Mouse (Mus musculus) embryo, embryonic 10.5 days (tissue): ENCODE measurements around the gene Ssh1.

Experiments used
- DNase-seq: peaks from one replicate; pipeline ENCODE4 v3.0.0-alpha.2; 2015; ENCODE audit warnings: low spot score

The Ssh1 gene

GRCm38 (mm10) chr5:113930648-113931609 is 62.8 kb downstream of the Ssh1 start:
- DNase-seq, result peak; percentile 78

- DNase-seq, result no peak
Observed at GRCm38 (mm10) chr5:113929950-113930647, 63.6 kb downstream of the Ssh1 start.

- no peak for DNase-seq
Observed at GRCm38 (mm10) chr5:113929526-113929925, 64.2 kb downstream of the Ssh1 start.

DNA sequence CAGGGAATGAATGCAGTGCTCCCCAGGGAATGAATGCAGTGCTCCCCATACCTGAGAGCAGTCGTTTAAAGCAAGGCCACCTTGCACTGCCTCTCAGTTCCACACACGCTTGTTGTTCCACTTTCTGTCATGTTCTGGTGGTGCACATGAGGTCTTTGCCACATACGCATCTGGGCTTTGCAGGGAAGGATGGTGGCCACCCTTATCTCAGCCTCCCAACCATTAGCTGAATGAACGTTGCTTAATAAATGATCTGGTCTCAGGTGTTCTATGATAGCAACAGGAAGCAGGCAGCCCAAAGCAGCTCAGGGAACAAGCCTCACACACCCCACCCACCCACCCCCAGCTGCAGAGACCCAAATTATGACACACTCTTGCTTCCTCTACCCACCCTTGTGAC is 69.1 kb downstream of the Ssh1 start:
- no peak for DNase-seq

DNA sequence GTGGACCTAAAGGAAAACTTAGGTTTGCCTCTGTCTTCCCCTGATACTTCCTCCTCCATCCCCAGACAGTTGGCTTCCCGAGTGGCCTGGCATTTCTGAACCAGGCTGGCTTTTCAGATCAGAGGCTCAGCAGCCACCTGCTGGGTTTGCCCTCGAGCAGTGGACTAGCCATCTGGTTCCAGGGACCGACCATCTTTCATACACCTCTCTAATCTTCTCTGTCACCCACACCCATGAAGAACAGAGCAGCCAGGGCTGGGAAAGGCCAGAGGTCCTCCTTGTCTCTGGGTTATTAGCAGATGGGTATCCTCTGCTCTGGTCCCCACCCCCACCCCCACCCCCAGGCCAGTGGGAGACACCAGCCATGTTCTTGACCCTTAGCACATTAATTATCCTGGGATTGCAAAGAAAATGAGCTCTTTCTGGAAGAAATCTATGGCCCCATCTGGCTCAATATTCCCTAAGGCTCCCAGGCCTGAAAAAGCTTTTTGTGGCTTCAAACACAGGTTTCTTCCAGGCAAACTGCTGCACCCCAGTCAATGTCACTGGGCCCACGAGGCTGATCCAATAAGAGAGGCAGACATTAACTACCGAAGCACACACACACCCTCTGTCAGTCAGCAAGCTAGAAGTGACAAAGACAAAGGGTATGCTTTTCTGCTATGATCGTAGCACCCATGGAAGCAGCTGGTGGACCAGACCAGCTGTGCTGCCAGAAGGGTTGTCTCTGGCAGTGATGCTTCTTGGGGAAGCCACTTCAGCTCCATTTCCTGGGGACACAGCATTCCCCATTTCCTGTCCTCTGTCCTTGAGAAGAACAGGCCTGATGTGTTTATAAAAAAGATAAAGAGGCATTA is 72.2 kb downstream of the Ssh1 start:
- peak; percentile 67 for DNase-seq

DNA sequence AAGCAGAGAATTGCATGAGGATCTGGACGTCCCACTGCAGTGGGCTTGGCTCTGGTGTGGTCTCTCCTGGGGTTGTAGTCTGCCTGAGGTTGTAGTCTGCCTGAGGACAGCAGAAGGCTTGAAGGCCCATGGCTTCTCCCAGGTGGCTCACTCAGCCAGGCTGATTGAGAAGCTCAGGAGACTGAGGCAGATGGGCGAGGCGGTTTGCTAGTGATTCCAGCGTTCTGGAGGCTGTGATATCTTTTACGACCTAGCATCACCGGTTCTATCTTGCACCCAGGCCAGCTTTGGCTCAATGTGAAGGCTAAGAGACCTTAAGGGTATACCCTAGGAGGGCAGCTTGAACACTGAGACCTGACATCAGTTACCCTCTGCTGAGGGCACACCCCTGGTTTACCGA is 74.6 kb downstream of the Ssh1 start:
- no peak for DNase-seq

GRCm38 (mm10) chr5:113918654-113919053 is 75.0 kb downstream of the Ssh1 start:
- DNase-seq, result no peak

DNA sequence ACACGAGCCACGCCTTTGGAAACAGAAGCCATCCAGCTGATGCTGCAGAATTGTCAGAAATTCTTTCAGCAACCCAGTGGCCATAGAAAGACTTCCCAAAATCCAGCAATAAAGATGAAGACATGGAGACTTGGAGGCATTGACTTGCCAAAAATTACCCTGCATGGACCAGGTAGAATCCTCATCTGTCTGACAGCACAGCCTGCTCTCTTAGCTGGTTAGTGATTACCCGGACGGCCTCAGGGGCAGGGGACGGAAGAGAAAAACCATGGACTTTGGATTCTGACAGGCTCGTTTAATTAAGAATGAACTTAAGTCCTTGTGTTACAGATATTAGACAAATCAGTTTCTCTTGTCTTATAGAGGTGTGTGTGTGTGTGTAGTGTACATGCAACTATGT is 83.0 kb downstream of the Ssh1 start:
- no peak for DNase-seq

- DNase-seq, result no peak
Observed at GRCm38 (mm10) chr5:113910065-113910701, 83.5 kb downstream of the Ssh1 start.

- DNase-seq, result peak; percentile 99
Observed at GRCm38 (mm10) chr5:113908592-113909441, 84.9 kb downstream of the Ssh1 start, which contains the start of gene Coro1c. TSS of gene Coro1c (minus strand) at chr5:113908758.

DNA sequence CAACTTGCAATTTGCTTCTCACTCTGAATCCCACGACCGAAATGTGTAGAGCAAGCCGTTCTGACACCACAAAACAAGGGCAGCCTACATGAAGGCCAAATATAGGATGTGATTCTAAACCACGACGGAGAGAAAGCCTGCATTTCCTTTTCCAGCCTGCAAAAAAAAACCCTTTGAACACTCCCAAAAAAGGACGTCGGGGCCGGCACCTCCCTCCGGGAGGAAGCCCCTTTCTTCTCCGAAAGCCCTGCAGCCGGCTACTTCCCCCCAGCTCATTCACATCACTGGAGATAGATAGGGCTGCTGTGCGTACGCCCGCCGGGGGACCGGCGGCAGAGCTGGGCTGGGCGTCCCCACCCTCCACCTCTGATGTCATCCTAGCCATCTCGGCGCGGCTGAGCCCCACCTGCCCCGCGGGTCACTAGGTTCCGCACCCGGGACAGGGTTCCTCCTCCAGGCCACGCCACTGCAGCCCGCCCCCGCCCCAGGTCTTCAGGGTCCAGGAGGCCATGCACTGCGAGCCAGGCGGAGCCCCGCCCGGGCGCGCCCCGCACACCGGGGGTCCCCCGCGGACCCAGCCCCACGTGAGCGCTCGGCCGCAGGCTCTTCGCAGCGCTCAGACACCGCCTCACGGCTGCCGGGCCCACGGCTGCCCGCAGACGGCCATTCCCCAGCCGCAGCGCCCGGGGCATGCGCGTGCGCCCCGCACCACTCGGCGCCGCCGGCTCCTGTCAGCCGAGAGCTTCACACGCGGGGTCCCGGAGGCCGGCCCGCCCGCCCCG is 85.7 kb downstream of the Ssh1 start:
- DNase-seq, result peak; percentile 70

- peak; percentile 69 for DNase-seq
Observed at GRCm38 (mm10) chr5:113906958-113907735, 86.5 kb downstream of the Ssh1 start.

DNA sequence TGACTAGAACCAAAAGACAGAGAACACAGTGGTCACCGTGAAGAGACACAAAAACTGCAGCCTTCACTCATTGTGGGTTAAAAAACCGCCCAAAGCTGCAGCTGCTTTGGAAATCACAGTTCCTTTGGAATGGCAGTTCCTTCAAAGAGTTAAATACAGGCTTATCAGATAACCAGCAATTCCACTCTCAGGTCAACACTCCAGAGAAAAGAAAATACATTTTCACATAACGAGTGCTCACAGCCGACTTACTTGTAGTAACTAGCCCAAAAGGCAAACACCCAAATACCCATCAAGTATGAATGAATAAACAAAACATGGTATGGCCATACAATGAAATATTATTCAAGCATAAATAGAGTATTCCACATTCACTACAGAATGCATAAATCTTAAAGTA is 88.7 kb downstream of the Ssh1 start:
- no peak for DNase-seq

GRCm38 (mm10) chr5:113902983-113903382 is 90.7 kb downstream of the Ssh1 start:
- DNase-seq, result no peak

GRCm38 (mm10) chr5:113902017-113902416 is 91.7 kb downstream of the Ssh1 start:
- no peak for DNase-seq

GRCm38 (mm10) chr5:113901074-113901571 is 92.6 kb downstream of the Ssh1 start:
- no peak for DNase-seq

DNA sequence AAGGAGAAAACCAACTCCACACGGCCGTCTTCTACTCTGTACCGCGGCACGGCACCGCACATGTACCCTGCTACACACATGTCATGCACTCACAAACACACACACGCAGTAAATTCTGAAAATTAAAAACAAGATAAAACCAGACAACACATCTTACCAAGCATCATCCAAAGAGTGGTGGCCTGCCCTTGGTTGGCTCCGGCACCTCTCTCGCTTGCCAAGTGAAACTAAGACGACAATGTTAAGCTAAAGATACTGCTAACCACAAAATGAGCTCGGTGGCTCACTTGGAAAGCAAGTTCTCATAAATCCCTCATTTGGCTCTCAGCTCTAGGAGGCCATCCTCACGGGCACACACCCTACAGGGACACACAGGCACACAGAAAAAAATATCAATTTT is 94.2 kb downstream of the Ssh1 start:
- no peak for DNase-seq

GRCm38 (mm10) chr5:113892005-113892404 is 101.7 kb downstream of the Ssh1 start:
- no peak for DNase-seq

DNA sequence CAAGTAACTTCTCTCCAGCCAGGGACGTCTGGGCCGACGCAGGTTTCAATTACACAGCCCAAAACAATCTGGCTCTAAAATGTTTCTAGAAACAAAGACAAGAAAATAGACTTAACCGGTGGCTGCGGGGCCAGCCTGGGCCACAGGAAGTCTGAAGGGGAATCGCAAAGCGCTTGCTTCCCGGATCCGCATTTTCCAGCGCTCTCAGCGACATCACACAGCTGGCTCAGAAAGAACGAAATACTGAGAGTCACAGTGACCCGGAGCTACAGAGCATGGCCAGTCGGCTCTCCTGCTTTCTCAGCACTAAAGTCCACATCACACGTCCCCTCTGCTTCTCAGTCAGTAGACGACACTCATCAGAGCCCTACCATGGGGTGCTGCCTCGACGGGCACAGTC is 102.8 kb downstream of the Ssh1 start:
- DNase-seq, result no peak
